Mouse (Mus musculus) heart, embryonic 16.5 days (tissue): ENCODE results near the gene Batf. TPM values are rescaled to one million over a fixed set of nuclear protein-coding genes. Genes with fewer than 3 reads are reported as not detected.
A peak's percentile ranks its signal among the peaks of the same experiment; 100 is the strongest.

Experiments used
- ATAC-seq: fragments of 200-750 bp; cut with Nextera tagmentation; replicated peaks from 2 replicates; pipeline ENCODE4 v1.8.0; 2017; ENCODE audit warnings: moderate number of reproducible peaks; ENCODE audit not compliant: insufficient read depth, low FRiP score; ENCODE audit errors: extremely low read depth
- H3K27ac ChIP-seq: fragments of 300-500 bp; sonication (generic); 2 replicates; pipeline ENCODE4 v1.5.1; 2014; ENCODE audit warnings: mild to moderate bottlenecking, low read length, control low read depth, moderate library complexity
- H3K27me3 ChIP-seq: fragments of 300-500 bp; sonication (generic); 2 replicates; pipeline ENCODE4 v1.6.1; 2014; ENCODE audit warnings: low read length, mixed read lengths; ENCODE audit not compliant: control insufficient read depth, insufficient read depth
- H3K36me3 ChIP-seq: fragments of 300-500 bp; sonication (generic); 2 replicates; pipeline ENCODE4 v1.6.1; 2014; ENCODE audit not compliant: control insufficient read depth, insufficient read depth
- H3K4me1 ChIP-seq: fragments of 300-500 bp; sonication (generic); 2 replicates; pipeline ENCODE4 v1.6.1; 2014; ENCODE audit warnings: low read length, mixed read lengths; ENCODE audit not compliant: control insufficient read depth, insufficient read depth
- H3K4me2 ChIP-seq: fragments of 300-500 bp; sonication (generic); 2 replicates; pipeline ENCODE4 v1.6.1; 2014; ENCODE audit warnings: low read depth, mild to moderate bottlenecking, control low read depth, low read length
- H3K4me3 ChIP-seq: fragments of 300-500 bp; sonication (generic); 2 replicates; pipeline ENCODE4 v1.5.1; 2014; ENCODE audit warnings: mild to moderate bottlenecking, control low read depth, low read length
- H3K9ac ChIP-seq: fragments of 300-500 bp; sonication (generic); 2 replicates; pipeline ENCODE4 v1.6.1; 2014; ENCODE audit warnings: low read length, control low read depth
- H3K9me3 ChIP-seq: fragments of 300-500 bp; sonication (generic); replicated peaks from 2 replicates; pipeline ENCODE4 v1.6.1; 2016; ENCODE audit warnings: low read length; ENCODE audit not compliant: control insufficient read depth
- WGBS: fragments of 180-500 bp; shearing (Covaris S2); extraction: QIAGEN DNeasy Blood & Tissue Kit; methylation state at CpG from one replicate; pipeline ENCODE4 v1.1.7; 2014; 5-methylcytosine and 5-hydroxymethylcytosine counted together
- polyA plus RNA-seq: library from polyadenylated mRNA; unstranded; fragments of >200 nt; fragmentation: Nextera tagmentation; extraction: Ambion mirVana; gene quantifications from 2 replicates; pipeline ENCODE4 v1.2.1, GENCODE M21; 2015

Gene Batf
- polyA plus RNA-seq = 5.1 and 6.8 TPM in 2 replicates

DNA sequence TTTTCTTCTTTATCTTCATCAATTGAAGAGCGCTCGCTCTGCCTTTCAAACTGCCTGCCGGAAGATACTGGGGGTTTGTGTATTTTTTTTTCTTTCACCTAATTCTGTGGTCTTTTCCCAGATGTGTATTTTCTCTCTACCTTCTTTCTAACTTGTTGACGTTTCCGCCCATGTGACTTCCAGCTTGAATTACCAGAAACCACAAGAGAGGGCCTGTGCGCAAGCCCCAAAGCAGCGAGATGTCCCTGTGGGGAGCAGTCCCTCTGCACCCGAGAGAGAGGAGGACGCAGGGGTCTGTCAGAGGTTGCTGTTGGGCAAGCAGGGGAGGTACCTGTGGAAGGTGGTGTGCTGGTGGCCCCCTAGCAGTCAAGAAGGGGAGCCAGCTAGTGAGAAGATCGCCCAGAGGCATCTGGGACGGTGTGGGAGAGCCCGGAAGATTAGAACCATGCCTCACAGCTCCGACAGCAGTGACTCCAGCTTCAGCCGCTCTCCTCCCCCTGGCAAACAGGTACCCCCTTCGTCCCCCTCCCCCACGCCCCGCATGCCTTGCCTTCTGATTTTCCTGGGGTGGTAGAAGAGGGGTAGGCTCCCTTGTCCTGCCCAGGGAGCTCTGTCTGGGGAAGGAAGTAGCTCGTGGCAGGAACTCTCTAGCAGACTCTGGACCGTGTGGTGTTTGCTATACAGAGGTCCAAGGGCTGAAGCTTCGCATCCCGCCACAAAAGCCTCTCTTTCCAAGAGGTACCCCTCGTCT lies at the start of gene Batf:
Gene Batf (plus strand): TSS at position 204 of the 751 bp plus-strand sequence.
- no peak within 1 kb of the TSS for H3K27ac ChIP-seq
- no peaks in the 10 kb centered on the region for H3K27me3 ChIP-seq

DNA sequence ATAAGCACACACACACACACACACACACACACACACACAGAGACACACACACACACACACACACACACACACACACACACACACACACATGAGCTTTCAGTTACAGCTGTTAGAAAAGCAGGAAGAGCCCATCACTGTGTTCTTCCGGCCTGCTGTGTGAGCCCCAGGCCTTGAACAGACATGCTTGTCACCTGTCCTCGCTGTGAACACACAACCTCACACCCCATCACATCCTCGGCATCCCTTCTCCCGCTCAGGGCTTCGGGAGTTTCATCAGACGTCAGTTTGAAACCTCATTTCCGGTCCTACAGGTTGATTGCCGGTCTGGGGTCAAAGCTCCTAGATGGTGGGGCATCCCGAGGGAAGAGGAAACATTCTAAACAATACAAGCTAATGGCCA lies 48.5 kb upstream of the Batf start:
- peaks cover 22% of the 10 kb centered on the region for H3K4me1 ChIP-seq
- ATAC-seq = no peak
- WGBS = 71% methylated on average over 9 of the region's 9 CpGs
- H3K36me3 ChIP-seq = peaks cover 9% of the 10 kb centered on the region
- no peak overlapping the region for H3K9ac ChIP-seq
- H3K4me3 ChIP-seq = no peak overlapping the region
- H3K27ac ChIP-seq = no peak overlapping the region
- no peaks in the 10 kb centered on the region for H3K27me3 ChIP-seq
- H3K4me2 ChIP-seq = no peak overlapping the region
- H3K9me3 ChIP-seq = no peaks in the 10 kb centered on the region

More for the DNA sequence above, at the start of gene Batf:
- WGBS = 21% methylated on average over 22 of the region's 22 CpGs
- peak; percentile 30 for ATAC-seq
- Histone ChIP-seq H3K9ac (peak within 1 kb of the TSS; percentile 66), H3K9me3 (no peaks in the 10 kb centered on the region; the same call in 1 of the 2 replicates), H3K4me3 (peak within 1 kb of the TSS; percentile 45), H3K36me3 (no peaks in the 10 kb centered on the region), H3K4me2 (peak within 1 kb of the TSS; percentile 57), H3K4me1 (peaks cover 22% of the 10 kb centered on the region)

DNA sequence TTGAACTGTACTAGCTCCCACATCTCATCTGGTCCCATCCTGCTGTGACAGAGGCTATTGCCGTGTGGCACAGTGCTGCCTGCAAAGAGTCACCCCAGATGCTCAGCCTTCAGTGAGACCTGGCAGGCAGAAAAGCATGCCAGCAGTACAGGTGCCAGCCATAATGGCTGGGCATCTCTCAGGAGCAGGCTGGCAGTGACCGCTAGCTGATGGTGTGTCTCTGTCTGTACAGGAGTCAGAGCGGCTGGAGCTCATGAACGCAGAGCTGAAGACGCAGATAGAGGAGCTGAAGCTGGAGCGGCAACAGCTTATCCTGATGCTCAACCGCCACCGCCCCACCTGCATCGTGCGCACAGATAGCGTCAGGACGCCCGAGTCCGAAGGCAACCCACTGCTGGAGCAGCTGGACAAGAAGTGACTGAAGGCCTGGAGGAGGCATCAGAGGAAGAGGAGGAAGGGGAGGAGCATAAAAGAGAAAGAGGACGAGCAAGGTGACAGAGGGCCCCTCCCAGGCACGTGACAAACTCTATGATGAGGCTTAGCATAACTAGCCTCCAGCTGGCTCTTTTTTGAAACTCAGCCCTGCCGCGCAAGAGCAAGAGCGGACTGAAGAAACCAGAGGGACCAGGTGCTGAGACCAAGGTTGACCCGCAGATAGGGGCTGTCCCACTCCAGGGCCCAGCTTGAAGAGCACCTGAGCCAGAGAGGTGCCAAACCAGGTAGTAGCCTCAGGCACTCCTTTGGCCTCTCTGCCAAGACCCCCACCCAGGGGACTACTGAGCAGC lies 47.7 kb upstream of the Batf start:
- Histone ChIP-seq H3K4me2 (no peak overlapping the region), H3K36me3 (0 out of 2 replicates have a peak, but pooled peaks cover 2% of the 10 kb centered on the region), H3K9me3 (no peaks in the 10 kb centered on the region), H3K27me3 (no peaks in the 10 kb centered on the region), H3K4me1 (peaks cover 22% of the 10 kb centered on the region), H3K27ac (no peak overlapping the region), H3K4me3 (no peak overlapping the region), H3K9ac (no peak overlapping the region)
- no peak for ATAC-seq
- 74% methylated on average over 20 of the region's 20 CpGs for whole genome bisulfite sequencing

DNA sequence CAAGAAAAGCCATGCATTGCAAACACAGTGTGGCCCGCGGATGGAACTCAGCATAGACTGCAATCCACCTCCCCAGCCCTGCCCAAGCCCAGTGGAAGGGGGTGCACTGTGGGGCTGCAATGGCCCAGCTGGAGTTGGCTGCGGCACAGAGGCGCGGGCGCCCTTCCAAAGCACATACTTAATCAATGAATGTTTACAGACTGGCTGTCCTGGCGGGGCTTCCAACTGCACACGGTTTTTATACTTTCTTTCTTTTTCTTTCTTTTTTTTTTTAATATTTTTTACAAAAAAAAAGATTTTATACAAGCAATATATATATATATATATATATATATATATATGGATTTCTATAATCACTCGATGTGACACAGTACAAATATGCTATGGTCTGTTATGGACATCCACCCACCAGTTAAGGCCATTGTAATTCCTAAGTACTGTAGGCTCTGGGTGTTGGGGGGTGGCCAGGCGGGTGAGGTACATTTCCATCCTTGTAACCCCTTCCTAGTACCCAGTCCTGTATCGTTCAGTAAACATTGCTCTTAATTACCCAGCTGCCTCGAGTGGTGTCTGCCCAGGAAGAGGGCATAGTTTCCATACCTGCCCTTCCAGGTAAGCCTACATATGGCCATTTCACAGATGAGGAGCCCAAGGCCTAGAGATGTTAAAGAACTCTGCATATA lies 47.0 kb upstream of the Batf start:
- no peaks in the 10 kb centered on the region for H3K27me3 ChIP-seq
- no peaks in the 10 kb centered on the region for H3K9me3 ChIP-seq
- H3K4me3 ChIP-seq = no peak overlapping the region
- 0 out of 2 replicates have a peak, but pooled peaks cover 2% of the 10 kb centered on the region for H3K36me3 ChIP-seq
- 72% methylated on average over 12 of the region's 12 CpGs for WGBS
- no peak overlapping the region for H3K4me2 ChIP-seq
- H3K27ac ChIP-seq = no peak overlapping the region
- no peak overlapping the region for H3K9ac ChIP-seq
- H3K4me1 ChIP-seq = peaks cover 22% of the 10 kb centered on the region
- ATAC-seq = no peak

- peak overlapping the region; percentile 58 for H3K27ac ChIP-seq
- 44% methylated on average over 10 of the region's 10 CpGs for WGBS
- ATAC-seq = 0 out of 2 replicates have a peak, but pooled peaks have one; percentile 28
Measured at GRCm38 (mm10) chr12:85640852-85641563, 45.5 kb upstream of the Batf start.

DNA sequence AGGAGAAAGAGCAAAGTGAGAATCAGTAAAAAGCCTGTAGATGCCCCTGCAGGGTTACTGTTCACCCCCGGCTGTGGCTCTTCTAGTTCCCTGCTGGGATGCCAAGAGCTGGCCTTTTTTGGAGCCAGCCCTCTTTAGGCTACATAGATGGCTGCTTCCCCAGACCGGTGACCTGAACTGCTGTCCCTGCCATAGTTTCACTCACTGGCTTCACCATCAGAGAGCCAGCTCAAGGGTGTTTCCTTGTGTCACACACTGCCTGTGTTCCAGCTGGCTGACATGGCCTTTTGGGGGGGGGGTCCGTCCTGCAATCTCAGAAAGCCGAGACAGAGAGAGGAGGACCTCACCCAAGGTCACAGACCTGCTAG lies 44.9 kb upstream of the Batf start:
- H3K9ac ChIP-seq = no peak overlapping the region
- H3K4me3 ChIP-seq = no peak overlapping the region
- peaks cover 24% of the 10 kb centered on the region for H3K4me1 ChIP-seq
- 27% methylated on average over 4 of the region's 4 CpGs for WGBS
- 0 out of 2 replicates have a peak, but pooled peaks cover 2% of the 10 kb centered on the region for H3K36me3 ChIP-seq
- H3K27me3 ChIP-seq = no peaks in the 10 kb centered on the region
- H3K4me2 ChIP-seq = no peak overlapping the region
- no peak for ATAC-seq
- peak overlapping the region; percentile 58 for H3K27ac ChIP-seq
- no peaks in the 10 kb centered on the region for H3K9me3 ChIP-seq

More at GRCm38 (mm10) chr12:85640852-85641563, 45.5 kb upstream of the Batf start:
- H3K4me2 ChIP-seq = no peak overlapping the region
- H3K27me3 ChIP-seq = no peaks in the 10 kb centered on the region
- 0 out of 2 replicates have a peak, but pooled peaks cover 2% of the 10 kb centered on the region for H3K36me3 ChIP-seq
- peaks cover 24% of the 10 kb centered on the region for H3K4me1 ChIP-seq
- H3K9me3 ChIP-seq = no peaks in the 10 kb centered on the region
- H3K9ac ChIP-seq = no peak overlapping the region
- H3K4me3 ChIP-seq = no peak overlapping the region

GRCm38 (mm10) chr12:85643735-85644134 lies 42.7 kb upstream of the Batf start:
- Histone ChIP-seq H3K27me3 (no peaks in the 10 kb centered on the region), H3K4me2 (no peak overlapping the region), H3K4me1 (peaks cover 27% of the 10 kb centered on the region), H3K9ac (no peak overlapping the region), H3K9me3 (no peaks in the 10 kb centered on the region), H3K27ac (no peak overlapping the region), H3K36me3 (0 out of 2 replicates have a peak, but pooled peaks cover under 1% of the 10 kb centered on the region), H3K4me3 (no peak overlapping the region)
- ATAC-seq = no peak
- WGBS = 80% methylated on average over 5 of the region's 5 CpGs

- no peak overlapping the region for H3K9ac ChIP-seq
- H3K27ac ChIP-seq = no peak overlapping the region
- H3K4me1 ChIP-seq = peaks cover 21% of the 10 kb centered on the region
- peaks cover 2% of the 10 kb centered on the region for H3K9me3 ChIP-seq
- WGBS = 83% methylated on average over 4 of the region's 4 CpGs
- ATAC-seq = no peak
- no peak overlapping the region for H3K4me2 ChIP-seq
- H3K27me3 ChIP-seq = no peaks in the 10 kb centered on the region
- H3K4me3 ChIP-seq = no peak overlapping the region
- no peaks in the 10 kb centered on the region for H3K36me3 ChIP-seq
Measured at GRCm38 (mm10) chr12:85645664-85646063, 40.8 kb upstream of the Batf start.
